Mouse (Mus musculus) gastrocnemius, adult 18-20 months (tissue): Measurements from ENCODE around the gene Ackr2. TPM values are rescaled to one million over a fixed set of nuclear protein-coding genes. Genes with fewer than 3 reads are reported as not detected.

Source experiments
- total RNA-seq, 2 experiments: library from RNA; stranded (reverse); gene quantifications; 2 replicates each; pipeline ENCODE4 v1.2.3; 2021

Ackr2 gene
- total RNA-seq, 2 experiments from 2014 or later = 0.64 to 1.8 TPM

Other genes with a start within 250 kb of the Ackr2 start
- gene Sec22c, start 192.9 kb upstream of the Ackr2 start, total RNA-seq = 1 to 10 TPM; 5.4 to 5.5 TPM
- gene Ss18l2, start 188.0 kb upstream of the Ackr2 start, total RNA-seq = 100 to 1,000 TPM; 108 to 115 TPM
- gene Nktr, start 179.2 kb upstream of the Ackr2 start, total RNA-seq = 10 to 100 TPM; 31.7 to 37.0 TPM
- gene Zfp651, start 139.0 kb upstream of the Ackr2 start, total RNA-seq = 100 to 1,000 TPM; 123 to 131 TPM
- 100 to 1,000 TPM; 121 to 228 TPM for gene Klhl40, start 120.7 kb upstream of the Ackr2 start, total RNA-seq
- 100 to 1,000 TPM; 125 to 145 TPM for gene Hhatl, start 105.8 kb upstream of the Ackr2 start, total RNA-seq
- under 1 TPM in 1 of 2 experiments, not detected in 1; 0.17 TPM for gene Ccdc13, start 58.9 kb upstream of the Ackr2 start, total RNA-seq
- 10 to 100 TPM; 82.9 to 95.7 TPM for gene Higd1a, start 40.0 kb upstream of the Ackr2 start, total RNA-seq
- not detected for gene Cyp8b1, start 17.9 kb downstream of the Ackr2 start, total RNA-seq
- gene Fam198a, start 52.6 kb downstream of the Ackr2 start, total RNA-seq = under 1 TPM; 0.62 to 0.71 TPM
- 10 to 100 TPM; 15.9 to 16.6 TPM for gene Pomgnt2, start 98.8 kb downstream of the Ackr2 start, total RNA-seq
- gene Snrk, start 218.9 kb downstream of the Ackr2 start, total RNA-seq = 10 to 100 TPM; 45.3 to 58.3 TPM